Mouse (Mus musculus) heart, adult 9 months (tissue): ENCODE results near the gene Parp8.

Source experiments
- DNase-seq, 2 experiments: peaks; one replicate each; pipeline ENCODE4 v3.0.0; 2022; ENCODE audit warnings: low spot score in 2 of 2

The Parp8 gene

GRCm38 (mm10) chr13:116870221-116870620 is 155.1 kb downstream of the Parp8 start:
- DNase-seq = no peak

- DNase-seq = no peak
These were observed 181.4 kb downstream of the Parp8 start for GRCm38 (mm10) chr13:116843937-116844336.

GRCm38 (mm10) chr13:116830984-116831383 is 194.4 kb downstream of the Parp8 start:
- no peak for DNase-seq

- DNase-seq = no peak
These were observed 196.3 kb downstream of the Parp8 start for GRCm38 (mm10) chr13:116829015-116829414.

GRCm38 (mm10) chr13:116811456-116811855 is 213.9 kb downstream of the Parp8 start:
- no peak for DNase-seq
